In the genomic region with DNA sequence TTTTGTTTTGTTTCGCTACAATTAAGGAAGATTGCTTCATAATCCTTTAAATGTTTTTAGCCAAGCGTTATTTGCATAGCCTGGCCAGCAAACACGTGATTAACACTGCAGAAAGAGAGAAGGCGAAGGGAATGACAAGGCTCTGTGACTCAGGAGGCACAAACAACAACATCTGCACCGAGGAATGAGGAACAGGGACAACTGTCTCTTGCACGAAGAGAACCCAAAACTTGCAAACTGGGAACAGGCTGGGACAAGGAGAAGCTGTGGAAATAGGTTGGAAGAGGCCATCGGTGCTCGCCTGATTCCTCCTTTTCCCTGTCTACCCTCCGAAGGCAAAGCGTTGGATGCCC, we compare ENCODE assay signal across 11 mouse cellular contexts. TPM values are rescaled to one million over a fixed set of nuclear protein-coding genes. Genes with fewer than 3 reads are reported as not detected.
DNase-seq lines count a peak whose midpoint lies in the region; ATAC-seq and TF ChIP-seq lines count a peak whose summit lies in the region.
"Had no signal": no experiment of that assay in that cellular context is flagged by ENCODE, and none has a peak within 500 bp of the region (broad histone marks: within the 10 kb centered on the region; RNA-seq: fewer than 3 reads in every experiment).

No protein-coding gene starts in this region.

- WGBS in heart, embryonic 14.5 days, result 81% methylated on average over 10 of the region's 10 CpGs
- 83% methylated on average over 10 of the region's 10 CpGs for WGBS in midbrain, postnatal 0 days
- 78% methylated on average over 10 of the region's 10 CpGs for whole genome bisulfite sequencing in midbrain, embryonic 11.5 days
- WGBS in hindbrain, embryonic 15.5 days, result 78% methylated on average over 10 of the region's 10 CpGs
- WGBS in stomach, embryonic 16.5 days, result 62% methylated on average over 10 of the region's 10 CpGs
- WGBS in cerebellum, adult 2 months, result 46% methylated on average over 10 of the region's 10 CpGs

- H3K9me3 ChIP-seq in heart, embryonic 14.5 days (ENCODE audit: control insufficient read depth, low read length), result no peaks in the 10 kb centered on the region
- H3K9me3 ChIP-seq in midbrain, postnatal 0 days (ENCODE audit: low read length), result no peaks in the 10 kb centered on the region
- H3K9me3 ChIP-seq in midbrain, embryonic 11.5 days (ENCODE audit: control insufficient read depth, low read length), result no peaks in the 10 kb centered on the region
- no peaks in the 10 kb centered on the region for H3K9me3 ChIP-seq in hindbrain, embryonic 15.5 days
- H3K9me3 ChIP-seq in stomach, embryonic 16.5 days (replicated peaks; ENCODE audit: control insufficient read depth, low read length), result no peaks in the 10 kb centered on the region
- H3K9me3 ChIP-seq: neural tube, embryonic 13.5 days had no signal

- H3K9ac ChIP-seq in heart, embryonic 14.5 days (ENCODE audit: low read length), result no peak overlapping the region
- H3K9ac ChIP-seq in midbrain, postnatal 0 days (replicated peaks; ENCODE audit: low read length, poor library complexity, severe bottlenecking), result no peak overlapping the region
- H3K9ac ChIP-seq in midbrain, embryonic 11.5 days (ENCODE audit: low read length), result no peak overlapping the region
- no peak overlapping the region for H3K9ac ChIP-seq in hindbrain, embryonic 15.5 days
- H3K9ac ChIP-seq in stomach, embryonic 16.5 days (ENCODE audit: low read length), result peak overlapping the region; percentile 42; the same call in 1 of the 2 replicates

- TF ChIP-seq POLR2A in cerebellum, adult 2 months (IDR thresholded peaks at IDR 0.05; ENCODE audit: borderline replicate concordance, insufficient read depth, low read length), result no peak

- H3K27me3 ChIP-seq in heart, embryonic 14.5 days (ENCODE audit: control insufficient read depth, insufficient read depth, low read length), result no peaks in the 10 kb centered on the region
- H3K27me3 ChIP-seq in midbrain, postnatal 0 days (ENCODE audit: insufficient read depth, low read length), result no peaks in the 10 kb centered on the region
- H3K27me3 ChIP-seq in midbrain, embryonic 11.5 days (ENCODE audit: control insufficient read depth, insufficient read depth, low read length), result no peaks in the 10 kb centered on the region
- H3K27me3 ChIP-seq in hindbrain, embryonic 15.5 days, result no peaks in the 10 kb centered on the region
- no peaks in the 10 kb centered on the region for H3K27me3 ChIP-seq in stomach, embryonic 16.5 days (ENCODE audit: control insufficient read depth, insufficient read depth, low read length)
- no peaks in the 10 kb centered on the region; the same call in 1 of the 2 replicates for H3K27me3 ChIP-seq in cerebellum, adult 2 months (ENCODE audit: control insufficient read depth, insufficient read depth, low read length)
- H3K27me3 ChIP-seq: neural tube, embryonic 13.5 days had no signal

- H3K36me3 ChIP-seq in heart, embryonic 14.5 days (ENCODE audit: control insufficient read depth, insufficient read depth, low read length), result no peaks in the 10 kb centered on the region
- no peaks in the 10 kb centered on the region for H3K36me3 ChIP-seq in midbrain, postnatal 0 days (ENCODE audit: insufficient read depth, low read length)
- H3K36me3 ChIP-seq in midbrain, embryonic 11.5 days (ENCODE audit: control insufficient read depth, insufficient read depth, low read length), result no peaks in the 10 kb centered on the region
- no peaks in the 10 kb centered on the region for H3K36me3 ChIP-seq in hindbrain, embryonic 15.5 days
- H3K36me3 ChIP-seq in stomach, embryonic 16.5 days (ENCODE audit: control insufficient read depth, insufficient read depth, low read length), result no peaks in the 10 kb centered on the region
- H3K36me3 ChIP-seq: neural tube, embryonic 13.5 days had no signal

- no peak for TF ChIP-seq CTCF in midbrain, postnatal 0 days (IDR thresholded peaks at IDR 0.05)
- no peak for TF ChIP-seq CTCF in cerebellum, adult 2 months (IDR thresholded peaks at IDR 0.05; ENCODE audit: borderline replicate concordance, insufficient read depth, low read depth, low read length)

- H3K27ac ChIP-seq in heart, embryonic 14.5 days (replicated peaks in 1 of 2; ENCODE audit: control insufficient read depth in 1 of 2, insufficient read depth in 1 of 2, low read depth in 2 of 2, low read length in 2 of 2), result peak overlapping the region in 1 of 2 experiments; percentile 14; a peak in 1 of 4 replicates
- H3K27ac ChIP-seq in midbrain, postnatal 0 days (ENCODE audit: low read depth, low read length), result no peak overlapping the region
- H3K27ac ChIP-seq in midbrain, embryonic 11.5 days (ENCODE audit: low read depth, low read length), result no peak overlapping the region
- H3K27ac ChIP-seq in hindbrain, embryonic 15.5 days (replicated peaks), result peak overlapping the region; percentile 58
- peak overlapping the region; percentile 66; the same call in 1 of the 2 replicates for H3K27ac ChIP-seq in stomach, embryonic 16.5 days (ENCODE audit: low read length)
- H3K27ac ChIP-seq in cerebellum, adult 2 months (ENCODE audit: insufficient read depth, low read length), result no peak overlapping the region

- H3K4me3 ChIP-seq in heart, embryonic 14.5 days (ENCODE audit: control insufficient read depth in 1 of 2, insufficient read depth in 1 of 2, low read depth in 1 of 2, low read length in 2 of 2), result no peak overlapping the region
- H3K4me3 ChIP-seq in midbrain, postnatal 0 days (ENCODE audit: low read depth, low read length), result no peak overlapping the region
- H3K4me3 ChIP-seq in midbrain, embryonic 11.5 days (ENCODE audit: low read depth, low read length), result no peak overlapping the region
- H3K4me3 ChIP-seq in hindbrain, embryonic 15.5 days, result no peak overlapping the region
- H3K4me3 ChIP-seq in stomach, embryonic 16.5 days (replicated peaks; ENCODE audit: low read length), result no peak overlapping the region
- no peak overlapping the region for H3K4me3 ChIP-seq in cerebellum, adult 2 months (replicated peaks; ENCODE audit: insufficient read depth, low read depth, low read length)
- H3K4me3 ChIP-seq: neural tube, embryonic 13.5 days had no signal

- no peak for DNase-seq in heart, adult 8-10 months (ENCODE audit: low spot score)
- DNase-seq in midbrain, postnatal 0 days (ENCODE audit: low spot score), result no peak
- DNase-seq in midbrain, embryonic 11.5 days (ENCODE audit: low spot score, missing footprints), result no peak
- no peak for DNase-seq in cerebellum, adult 2 months
- no peak for DNase-seq in right cerebral cortex, postnatal 10 days (ENCODE audit: low spot score in 2 of 2)
- DNase-seq: thymus, postnatal 36 days had no signal

- peaks cover 20 to 34% of the 10 kb centered on the region in 2 experiments for H3K4me1 ChIP-seq in heart, embryonic 14.5 days (ENCODE audit: control insufficient read depth in 2 of 2, insufficient read depth in 2 of 2, low read length in 2 of 2)
- peaks cover 3% of the 10 kb centered on the region; the same call in 1 of the 2 replicates for H3K4me1 ChIP-seq in midbrain, postnatal 0 days (ENCODE audit: insufficient read depth, low read length)
- H3K4me1 ChIP-seq in midbrain, embryonic 11.5 days (ENCODE audit: control insufficient read depth, insufficient read depth, low read length), result peaks cover 4% of the 10 kb centered on the region; the same call in 1 of the 2 replicates
- peaks cover 49% of the 10 kb centered on the region for H3K4me1 ChIP-seq in hindbrain, embryonic 15.5 days (replicated peaks)
- peaks cover 58% of the 10 kb centered on the region for H3K4me1 ChIP-seq in stomach, embryonic 16.5 days (ENCODE audit: control insufficient read depth, insufficient read depth, low read length)
- peaks cover 5% of the 10 kb centered on the region; the same call in 1 of the 2 replicates for H3K4me1 ChIP-seq in cerebellum, adult 2 months (ENCODE audit: control insufficient read depth, insufficient read depth, low read length)

- no peak for ATAC-seq in heart, embryonic 14.5 days (ENCODE audit: insufficient number of reproducible peaks, insufficient read depth, low FRiP score, low read depth)
- no peak for ATAC-seq in midbrain, postnatal 0 days (ENCODE audit: low FRiP score)
- ATAC-seq in midbrain, embryonic 11.5 days (ENCODE audit: low FRiP score), result no peak
- no peak for ATAC-seq in hindbrain, embryonic 15.5 days (ENCODE audit: low FRiP score, low read depth)
- no peak for ATAC-seq in stomach, embryonic 16.5 days (ENCODE audit: insufficient read depth, low FRiP score)

- peak overlapping the region; percentile 19; the same call in 1 of the 2 replicates for H3K4me2 ChIP-seq in heart, embryonic 14.5 days (ENCODE audit: low read length)
- H3K4me2 ChIP-seq in midbrain, postnatal 0 days (ENCODE audit: low read depth, low read length, poor library complexity, severe bottlenecking), result 0 out of 2 replicates have a peak overlapping the region, but pooled peaks have one; percentile 28
- H3K4me2 ChIP-seq in midbrain, embryonic 11.5 days, result no peak overlapping the region
- H3K4me2 ChIP-seq in hindbrain, embryonic 15.5 days, result peak overlapping the region; percentile 46; the same call in 1 of the 2 replicates
- peak overlapping the region; percentile 40; the same call in 1 of the 2 replicates for H3K4me2 ChIP-seq in stomach, embryonic 16.5 days (ENCODE audit: low read depth, low read length)

RNA-seq across cellular contexts. Expression of a gene that starts 47.1 kb away (rescaled TPM):
- 4.0 and 4.6 TPM in 2 replicates for polyA plus RNA-seq in heart, embryonic 14.5 days (2014; fragmentation: Nextera tagmentation; extraction: Ambion mirVana)
- not detected for total RNA-seq in heart, adult 8-10 months (2022)
- 0.85 and 0.99 TPM in 2 replicates for total RNA-seq in midbrain, postnatal 0 days (2014; rRNA removed)
- 0.30 and 0.32 TPM in 2 replicates for polyA plus RNA-seq in midbrain, postnatal 0 days (2015; fragmentation: Nextera tagmentation; extraction: Ambion mirVana)
- 22.9 and 23.2 TPM in 2 replicates for polyA plus RNA-seq in midbrain, embryonic 11.5 days (2014; fragmentation: Nextera tagmentation; extraction: Ambion mirVana)
- 2.2 and 2.6 TPM in 2 replicates for polyA plus RNA-seq in hindbrain, embryonic 15.5 days (2015; fragmentation: Nextera tagmentation; extraction: Ambion mirVana)
- polyA plus RNA-seq in stomach, embryonic 16.5 days (2015; fragmentation: Nextera tagmentation; extraction: Ambion mirVana), result 15.8 and 17.7 TPM in 2 replicates
- 0.05 and 0.06 TPM in 2 replicates for polyA plus RNA-seq in cerebellum, adult 2 months (2012; rRNA removed)
- total RNA-seq: heart, adult 18-20 months had no signal

Comparison
In these comparisons a context has a peak if more than half of its experiments do, and no peak if none do; other contexts are left out.
1. H3K27ac ChIP-seq: peak in hindbrain, embryonic 15.5 days (single experiment) and stomach, embryonic 16.5 days (single experiment); none in midbrain, postnatal 0 days (single experiment), midbrain, embryonic 11.5 days (single experiment) and cerebellum, adult 2 months (single experiment).